Mouse (Mus musculus) forelimb bud, embryonic 11.5 days (tissue): ENCODE measurements around the gene Odf3b.

Source experiments
- DNase-seq: peaks from one replicate; pipeline ENCODE4 v3.0.0-alpha.2; 2012; ENCODE audit warnings: low read depth, low spot score

Gene Odf3b

GRCm38 (mm10) chr15:89334774-89335537, 44.1 kb downstream of the Odf3b start:
- no peak for DNase-seq

- DNase-seq, result no peak
Measured at GRCm38 (mm10) chr15:89334271-89334670, 44.8 kb downstream of the Odf3b start, which contains the start of gene Miox. Miox (plus strand) TSS chr15:89334398.
